Mouse (Mus musculus): ENCODE measurements around the gene BC028528. TPM values are rescaled to one million over a fixed set of nuclear protein-coding genes. Genes with fewer than 3 reads are reported as not detected.
A peak's percentile ranks its signal among the peaks of the same experiment; 100 is the strongest.
"Not testable (repeated sequence)": the region's sequence is repeated elsewhere in the genome, so short reads cannot be mapped to it uniquely, and the experiment has no call there.

Gene BC028528
- polyA plus RNA-seq, 1 experiment from 2014 or later, result 8.2 TPM

DNA sequence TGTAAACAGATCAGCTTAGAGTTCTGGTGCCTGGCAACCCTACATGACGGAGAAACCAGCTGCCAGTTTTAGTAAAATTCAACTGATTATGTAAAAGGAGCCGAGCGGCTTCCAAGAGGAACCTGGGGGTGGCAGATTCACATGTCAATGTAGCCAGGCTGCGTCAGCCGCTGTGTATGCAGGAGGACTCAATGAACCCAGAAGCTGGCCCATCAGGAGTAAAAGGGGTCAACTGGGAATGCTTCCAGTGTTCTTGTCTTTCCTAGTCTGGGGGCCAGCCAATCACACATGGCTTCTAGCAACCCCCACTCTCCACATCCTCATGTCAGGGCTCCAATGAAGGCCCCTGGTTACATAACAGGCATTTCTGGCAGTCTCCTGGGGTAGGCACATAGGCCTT, 26.8 kb downstream of the BC028528 start:
- Histone ChIP-seq H3K36me3 (peaks cover 74% of the 10 kb centered on the region), H3K9ac (no peak overlapping the region), H3K4me2 (no peak overlapping the region), H3K27me3 (replicated peaks) (no peaks in the 10 kb centered on the region), H3K9me3 (replicated peaks) (no peaks in the 10 kb centered on the region), H3K4me3 (no peak overlapping the region), H3K4me1 (peaks cover 18% of the 10 kb centered on the region), H3K27ac (no peak overlapping the region)
- 83% methylated on average over 5 of the region's 5 CpGs for WGBS (ENCODE audit: insufficient replicate concordance)
- ATAC-seq, result no peak

- Histone ChIP-seq H3K27ac (no peak overlapping the region), H3K4me2 (no peak overlapping the region), H3K36me3 (peaks cover 61% of the 10 kb centered on the region), H3K27me3 (replicated peaks) (no peaks in the 10 kb centered on the region), H3K9ac (no peak overlapping the region), H3K4me3 (no peak overlapping the region), H3K9me3 (replicated peaks) (no peaks in the 10 kb centered on the region), H3K4me1 (peaks cover 7% of the 10 kb centered on the region)
- 57% methylated on average over 7 of the region's 7 CpGs for WGBS (ENCODE audit: insufficient replicate concordance)
- no peak for ATAC-seq
Observed at GRCm38 (mm10) chr3:95863578-95863977, 28.2 kb downstream of the BC028528 start.

DNA sequence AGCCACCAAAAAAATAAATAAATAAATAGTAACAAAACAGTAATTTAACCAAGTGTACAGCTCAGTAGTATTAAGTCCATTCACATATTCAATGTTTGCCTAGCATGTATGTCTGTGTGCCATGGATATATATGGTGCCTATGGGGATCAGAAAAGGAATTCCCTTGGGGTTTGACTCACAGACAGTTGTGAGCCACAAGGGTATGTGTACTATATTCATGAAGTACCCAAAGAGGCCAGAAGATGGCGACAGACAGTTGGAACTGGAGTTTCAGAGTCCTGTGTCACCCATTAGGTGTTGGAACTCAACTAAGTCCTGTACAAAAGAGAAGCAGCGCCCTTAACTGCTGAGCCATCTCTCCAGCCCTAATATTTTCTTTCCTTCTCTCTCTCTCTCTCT, 30.0 kb downstream of the BC028528 start:
- H3K9me3 ChIP-seq (replicated peaks), result no peaks in the 10 kb centered on the region
- H3K4me2 ChIP-seq, result no peak overlapping the region
- H3K27ac ChIP-seq, result no peak overlapping the region
- H3K9ac ChIP-seq, result no peak overlapping the region
- peaks cover 43% of the 10 kb centered on the region for H3K36me3 ChIP-seq
- ATAC-seq, result peak; percentile 68
- 34% methylated on average over 2 of the region's 2 CpGs for WGBS (ENCODE audit: insufficient replicate concordance)
- H3K4me3 ChIP-seq, result no peak overlapping the region
- peaks cover 7% of the 10 kb centered on the region for H3K4me1 ChIP-seq
- no peaks in the 10 kb centered on the region for H3K27me3 ChIP-seq (replicated peaks)

DNA sequence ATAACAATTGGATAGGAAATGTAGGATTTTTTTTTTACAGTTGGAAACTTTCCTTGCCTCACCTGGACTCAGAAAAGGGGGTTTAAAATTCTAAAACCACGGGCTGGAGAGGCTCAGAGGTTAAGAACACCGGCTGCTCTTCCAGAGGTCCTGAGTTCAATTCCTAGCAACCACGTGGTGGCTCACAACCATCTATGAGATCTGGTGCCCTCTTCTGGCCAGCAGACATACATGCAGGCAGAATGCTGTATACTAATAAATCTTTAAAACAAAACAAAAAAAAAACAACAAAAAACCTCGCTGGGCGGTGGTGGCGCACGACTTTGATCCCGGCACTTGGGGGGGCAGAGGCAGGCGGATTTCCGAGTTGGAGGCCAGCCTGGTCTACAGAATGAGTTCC, 30.6 kb downstream of the BC028528 start:
- 56% methylated on average over 10 of the region's 10 CpGs for WGBS (ENCODE audit: insufficient replicate concordance)

GRCm38 (mm10) chr3:95860323-95860722, 31.5 kb downstream of the BC028528 start:
- H3K27me3 ChIP-seq (replicated peaks), result no peaks in the 10 kb centered on the region
- ATAC-seq, result no peak
- no peak overlapping the region for H3K9ac ChIP-seq
- H3K4me3 ChIP-seq, result no peak overlapping the region
- no peak overlapping the region for H3K27ac ChIP-seq
- H3K4me2 ChIP-seq, result no peak overlapping the region
- H3K9me3 ChIP-seq (replicated peaks), result no peaks in the 10 kb centered on the region
- WGBS (ENCODE audit: insufficient replicate concordance), result 83% methylated on average over 3 of the region's 3 CpGs
- H3K36me3 ChIP-seq, result peaks cover 29% of the 10 kb centered on the region
- H3K4me1 ChIP-seq, result peaks cover 16% of the 10 kb centered on the region

More for the DNA sequence above, 30.6 kb downstream of the BC028528 start:
- peaks cover 13% of the 10 kb centered on the region for H3K4me1 ChIP-seq
- no peak overlapping the region for H3K27ac ChIP-seq
- ATAC-seq, result no peak
- H3K27me3 ChIP-seq (replicated peaks), result no peaks in the 10 kb centered on the region
- no peak overlapping the region for H3K4me3 ChIP-seq
- no peaks in the 10 kb centered on the region for H3K9me3 ChIP-seq (replicated peaks)
- peaks cover 38% of the 10 kb centered on the region for H3K36me3 ChIP-seq
- no peak overlapping the region for H3K4me2 ChIP-seq
- H3K9ac ChIP-seq, result no peak overlapping the region

DNA sequence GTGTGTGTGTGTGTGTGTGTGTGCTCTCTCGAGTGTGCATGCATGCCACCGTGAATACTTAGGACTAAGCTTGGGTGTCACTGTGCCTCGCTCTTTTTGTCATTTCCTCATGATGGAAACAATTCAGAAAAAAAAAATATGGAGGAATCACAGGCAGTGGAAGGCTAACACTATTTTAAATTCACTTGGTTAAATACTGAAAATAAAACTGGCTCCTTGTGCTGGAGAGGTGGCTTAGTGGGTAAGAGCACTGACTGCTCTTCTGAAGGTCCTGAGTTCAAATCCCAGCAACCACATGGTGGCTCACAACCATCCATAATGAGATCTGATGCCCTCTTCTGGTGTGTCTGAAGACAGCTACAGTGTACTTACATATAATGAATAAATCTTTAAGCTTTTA, 33.5 kb downstream of the BC028528 start:
- not testable (repeated sequence) for H3K9me3 ChIP-seq (replicated peaks); H3K9ac ChIP-seq; H3K27me3 ChIP-seq (replicated peaks); H3K27ac ChIP-seq; ATAC-seq; H3K4me3 ChIP-seq; H3K4me2 ChIP-seq
- WGBS (ENCODE audit: insufficient replicate concordance), result 64% methylated on average over 3 of the region's 3 CpGs
- Histone ChIP-seq H3K4me1 (peaks cover 23% of the 10 kb centered on the region), H3K36me3 (peaks cover 20% of the 10 kb centered on the region)

GRCm38 (mm10) chr3:95857050-95857449, 34.8 kb downstream of the BC028528 start:
- ATAC-seq, result not testable (repeated sequence)

GRCm38 (mm10) chr3:95856115-95856514, 35.7 kb downstream of the BC028528 start:
- H3K27me3 ChIP-seq (replicated peaks), result no peaks in the 10 kb centered on the region
- no peaks in the 10 kb centered on the region for H3K9me3 ChIP-seq (replicated peaks)
- H3K36me3 ChIP-seq, result peaks cover 27% of the 10 kb centered on the region
- peak overlapping the region; percentile 76 for H3K27ac ChIP-seq
- H3K4me3 ChIP-seq, result peak overlapping the region; percentile 90
- peaks cover 43% of the 10 kb centered on the region for H3K4me1 ChIP-seq
- WGBS (ENCODE audit: insufficient replicate concordance), result 30% methylated on average over 7 of the region's 7 CpGs
- peak overlapping the region; percentile 82 for H3K4me2 ChIP-seq
- H3K9ac ChIP-seq, result peak overlapping the region; percentile 93
- 0 out of 2 replicates have a peak, but pooled peaks have one; percentile 1 for ATAC-seq

More at GRCm38 (mm10) chr3:95857050-95857449, 34.8 kb downstream of the BC028528 start:
- H3K27ac ChIP-seq, result peak overlapping the region; percentile 76; the same call in 1 of the 2 replicates
- not testable (repeated sequence) for H3K4me3 ChIP-seq; H3K9me3 ChIP-seq (replicated peaks); H3K4me2 ChIP-seq; H3K9ac ChIP-seq; H3K27me3 ChIP-seq (replicated peaks)
- peaks cover 34% of the 10 kb centered on the region for H3K4me1 ChIP-seq
- 71% methylated on average over 1 of the region's 1 CpGs for WGBS (ENCODE audit: insufficient replicate concordance)
- peaks cover 25% of the 10 kb centered on the region for H3K36me3 ChIP-seq

DNA sequence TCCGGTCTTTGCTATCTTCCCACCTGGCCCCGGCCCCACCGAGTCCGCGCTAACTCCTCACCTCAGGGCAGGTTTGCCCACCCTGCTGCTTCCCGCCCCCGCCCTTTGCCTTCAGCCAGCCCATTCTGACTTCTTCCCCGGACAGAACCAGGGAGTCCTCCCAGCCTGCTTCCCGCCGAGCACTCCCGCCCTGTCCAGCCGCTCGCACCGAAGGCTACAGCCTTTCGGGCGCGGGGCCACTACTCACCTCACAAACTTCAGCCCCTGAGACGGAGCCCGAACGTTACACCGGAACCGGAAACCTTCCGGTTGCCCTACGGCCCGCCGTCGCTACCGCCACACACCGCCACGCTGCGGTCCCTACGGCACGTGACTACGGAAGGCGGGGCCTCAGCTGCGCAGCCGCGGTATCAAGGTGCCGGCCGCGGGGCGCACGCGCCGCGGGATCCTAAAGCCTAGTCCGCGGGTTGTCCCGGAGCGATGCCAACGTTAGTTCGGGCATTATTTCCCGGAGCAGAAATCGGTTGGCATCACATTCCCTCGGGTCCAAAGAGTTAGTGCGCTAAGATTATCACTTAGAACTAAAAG, 36.2 kb downstream of the BC028528 start, which contains the start of gene Prpf3:
Gene Prpf3, minus strand, starts transcription at position 384 of the 588 bp plus-strand sequence.
- under 1% methylated on average over 56 of the region's 56 CpGs for whole genome bisulfite sequencing (ENCODE audit: insufficient replicate concordance)

DNA sequence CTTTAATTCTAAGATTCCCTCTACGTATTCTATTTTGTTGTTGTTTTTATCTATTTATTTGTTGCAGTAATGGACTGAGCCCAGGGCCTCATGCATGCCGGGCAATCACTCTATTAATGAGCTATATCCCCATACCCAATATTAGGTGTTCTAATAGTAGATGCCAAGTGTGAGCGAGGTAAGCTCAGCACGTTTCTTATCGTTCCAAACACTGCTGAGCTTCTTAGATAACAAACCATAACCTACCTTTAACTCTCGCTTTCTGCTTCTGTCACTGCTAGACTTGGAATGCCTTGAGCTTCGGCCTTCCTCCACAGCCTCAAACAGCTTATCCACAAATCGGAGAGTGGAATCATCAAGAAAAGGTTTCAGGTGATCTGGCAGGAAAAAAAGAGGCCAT, 40.5 kb downstream of the BC028528 start:
- peak overlapping the region; percentile 77 for H3K27ac ChIP-seq
- no peaks in the 10 kb centered on the region for H3K9me3 ChIP-seq (replicated peaks)
- WGBS (ENCODE audit: insufficient replicate concordance), result 47% methylated on average over 8 of the region's 8 CpGs
- no peak overlapping the region for H3K4me3 ChIP-seq
- peak overlapping the region; percentile 44 for H3K4me2 ChIP-seq
- H3K9ac ChIP-seq, result no peak overlapping the region
- H3K36me3 ChIP-seq, result peaks cover 75% of the 10 kb centered on the region
- peak; percentile 28; the same call in 1 of the 2 replicates for ATAC-seq
- no peaks in the 10 kb centered on the region for H3K27me3 ChIP-seq (replicated peaks)
- peaks cover 48% of the 10 kb centered on the region for H3K4me1 ChIP-seq

More for the DNA sequence above, 36.2 kb downstream of the BC028528 start, which contains the start of gene Prpf3:
- peak; percentile 96 for ATAC-seq
- Histone ChIP-seq H3K27ac (peak within 1 kb of the TSS; percentile 76), H3K36me3 (peaks cover 32% of the 10 kb centered on the region), H3K9me3 (replicated peaks) (no peaks in the 10 kb centered on the region), H3K9ac (peak within 1 kb of the TSS; percentile 93), H3K4me2 (peak within 1 kb of the TSS; percentile 82), H3K4me3 (peak within 1 kb of the TSS; percentile 90), H3K27me3 (replicated peaks) (no peaks in the 10 kb centered on the region), H3K4me1 (peaks cover 48% of the 10 kb centered on the region)

DNA sequence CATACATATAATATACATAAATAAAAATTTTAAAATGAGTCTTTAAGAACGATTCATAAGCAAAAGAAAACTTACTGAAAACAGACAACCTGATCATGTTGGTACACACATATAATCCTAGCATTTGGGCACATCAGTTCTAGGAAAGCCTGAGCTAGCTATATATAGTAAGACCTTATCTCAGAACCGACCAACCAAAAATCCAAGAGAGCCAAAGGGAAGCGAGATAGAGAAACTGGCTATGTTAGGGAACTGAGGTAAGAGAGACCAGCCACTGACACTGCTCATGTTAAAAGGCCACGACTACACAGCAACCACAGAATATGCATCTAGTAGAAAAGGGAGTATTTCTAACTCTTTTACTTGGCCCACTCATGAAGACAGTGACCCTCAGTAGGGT, 41.2 kb downstream of the BC028528 start:
- peak overlapping the region; percentile 77 for H3K27ac ChIP-seq
- H3K9ac ChIP-seq, result no peak overlapping the region

GRCm38 (mm10) chr3:95842503-95843214, 49.1 kb downstream of the BC028528 start:
- H3K9me3 ChIP-seq (replicated peaks), result no peaks in the 10 kb centered on the region
- peaks cover 11% of the 10 kb centered on the region for H3K4me1 ChIP-seq
- H3K9ac ChIP-seq, result no peak overlapping the region
- H3K27ac ChIP-seq, result no peak overlapping the region
- H3K36me3 ChIP-seq, result peaks cover 96% of the 10 kb centered on the region
- H3K27me3 ChIP-seq (replicated peaks), result no peaks in the 10 kb centered on the region
- no peak overlapping the region for H3K4me2 ChIP-seq
- no peak overlapping the region for H3K4me3 ChIP-seq
- 67% methylated on average over 3 of the region's 3 CpGs for WGBS (ENCODE audit: insufficient replicate concordance)
- no peak for ATAC-seq

More for the DNA sequence above, 41.2 kb downstream of the BC028528 start:
- Histone ChIP-seq H3K4me2 (peak overlapping the region; percentile 44), H3K27me3 (replicated peaks) (no peaks in the 10 kb centered on the region), H3K9me3 (replicated peaks) (no peaks in the 10 kb centered on the region), H3K36me3 (peaks cover 82% of the 10 kb centered on the region), H3K4me3 (no peak overlapping the region), H3K4me1 (peaks cover 44% of the 10 kb centered on the region)
- ATAC-seq, result peak; percentile 68
- WGBS (ENCODE audit: insufficient replicate concordance), result 32% methylated on average over 4 of the region's 4 CpGs
